Mouse (Mus musculus): Measurements from ENCODE around the gene Alkbh5.

GRCm38 (mm10) chr11:60539540-60539939 lies 3.4 kb downstream of the Alkbh5 start:
- TF ChIP-seq TAL1 (IDR thresholded peaks at IDR 0.05; ENCODE audit: low read length): no peak
- no peak for TF ChIP-seq GATA1 (IDR thresholded peaks at IDR 0.05; ENCODE audit: low read length)

All from erythroblast, embryonic 14.5 days (primary cell).